Mouse (Mus musculus): ENCODE measurements around the gene Armc6.

DNA sequence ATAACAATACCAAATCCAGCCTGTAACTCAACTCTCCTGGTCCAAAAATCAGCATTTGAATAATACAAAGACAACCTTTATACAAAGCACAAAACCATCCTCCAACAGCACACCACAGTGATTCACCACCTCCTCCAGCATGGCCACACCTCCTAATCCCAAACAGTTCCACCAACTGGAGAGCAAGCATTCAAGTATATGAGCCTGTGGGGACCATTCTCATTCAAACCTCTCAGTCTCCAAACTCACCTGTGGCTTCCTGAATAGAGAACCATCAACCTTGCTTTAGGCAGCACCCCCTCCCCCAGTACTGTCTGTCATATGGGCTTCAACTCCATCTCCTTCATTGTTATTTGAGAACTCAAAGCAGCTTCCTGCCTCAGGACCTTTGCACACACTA, 40.1 kb upstream of the Armc6 start:
- TF ChIP-seq POLR2A (IDR thresholded peaks at IDR 0.05; ENCODE audit: insufficient read depth, low read depth, low read length) (no peak), CTCF (IDR thresholded peaks at IDR 0.05) (no peak), EP300 (IDR thresholded peaks at IDR 0.05; ENCODE audit: insufficient read depth, low read depth, low read length) (no peak)
